Mouse (Mus musculus) ovary, postnatal 36 days (tissue): ENCODE results near the gene Fyb.

Experiments
- DNase-seq: peaks from one replicate; pipeline ENCODE4 v3.0.0; 2022; ENCODE audit warnings: low spot score, mixed read lengths

The Fyb gene

DNA sequence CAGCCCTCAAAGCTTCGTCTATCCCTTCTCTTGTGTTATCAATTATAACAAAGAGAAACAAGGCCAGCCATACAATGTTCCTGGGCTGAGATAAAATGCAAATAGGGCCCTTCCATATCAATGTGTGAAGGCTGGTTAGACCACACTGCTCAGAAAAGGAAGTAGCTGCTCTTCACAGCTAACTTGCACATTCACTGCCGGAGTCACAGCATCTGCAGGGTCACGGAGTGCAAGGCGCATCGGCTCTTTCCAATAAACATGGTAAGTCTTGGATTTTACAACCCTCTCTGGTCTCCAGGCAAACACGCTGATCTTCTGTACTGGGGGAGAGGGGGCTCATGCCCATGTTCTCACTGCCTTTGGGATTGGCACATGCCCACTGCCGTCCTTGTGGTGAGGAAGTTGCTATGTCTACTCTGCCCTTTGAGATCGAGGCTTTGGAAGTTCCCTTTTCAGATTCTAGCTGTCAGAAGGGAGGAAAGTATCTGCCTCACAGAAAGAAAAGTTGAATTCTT, at the start of gene Fyb:
Gene Fyb, plus strand, starts transcription at position 201 of the 515 bp plus-strand sequence.
- DNase-seq = no peak

DNA sequence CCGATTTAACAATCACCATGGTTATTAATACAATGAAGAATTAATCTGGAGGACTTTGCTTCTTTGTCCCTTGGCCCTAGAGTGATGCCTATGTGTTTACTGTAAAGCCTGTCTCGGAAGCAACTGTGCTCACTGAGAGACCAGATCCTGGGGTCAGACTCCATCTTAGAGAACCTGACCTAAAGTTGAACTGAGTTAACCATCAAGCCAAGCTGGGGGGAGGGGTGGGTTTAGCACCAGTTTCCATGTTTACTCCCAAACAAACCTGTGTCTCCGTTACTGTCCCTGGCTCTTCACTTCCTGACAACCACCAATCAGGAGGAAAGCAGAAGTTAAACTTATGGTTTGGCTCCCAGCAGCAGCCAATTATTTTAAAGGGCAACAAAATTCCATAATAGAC, 39.1 kb upstream of the Fyb start:
- no peak for DNase-seq

DNA sequence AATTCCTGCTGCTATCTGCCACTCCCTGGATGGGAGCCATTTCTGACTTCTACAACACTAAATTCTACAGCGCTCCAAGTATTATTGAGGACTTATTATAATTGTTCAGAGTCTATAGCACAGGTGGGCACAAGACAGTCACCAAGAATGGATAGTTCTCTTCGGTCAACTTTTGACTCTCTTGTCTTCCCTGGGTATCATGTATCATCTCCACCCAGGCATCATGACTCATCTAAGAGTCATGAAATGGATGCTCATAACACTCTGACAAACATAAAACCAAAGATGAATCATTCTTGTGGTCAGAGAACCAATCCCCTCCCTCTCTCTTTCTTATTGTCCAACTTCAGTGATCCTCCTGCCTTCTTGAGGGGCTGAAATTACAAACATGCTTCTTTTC, 30.3 kb upstream of the Fyb start:
- no peak for DNase-seq

DNA sequence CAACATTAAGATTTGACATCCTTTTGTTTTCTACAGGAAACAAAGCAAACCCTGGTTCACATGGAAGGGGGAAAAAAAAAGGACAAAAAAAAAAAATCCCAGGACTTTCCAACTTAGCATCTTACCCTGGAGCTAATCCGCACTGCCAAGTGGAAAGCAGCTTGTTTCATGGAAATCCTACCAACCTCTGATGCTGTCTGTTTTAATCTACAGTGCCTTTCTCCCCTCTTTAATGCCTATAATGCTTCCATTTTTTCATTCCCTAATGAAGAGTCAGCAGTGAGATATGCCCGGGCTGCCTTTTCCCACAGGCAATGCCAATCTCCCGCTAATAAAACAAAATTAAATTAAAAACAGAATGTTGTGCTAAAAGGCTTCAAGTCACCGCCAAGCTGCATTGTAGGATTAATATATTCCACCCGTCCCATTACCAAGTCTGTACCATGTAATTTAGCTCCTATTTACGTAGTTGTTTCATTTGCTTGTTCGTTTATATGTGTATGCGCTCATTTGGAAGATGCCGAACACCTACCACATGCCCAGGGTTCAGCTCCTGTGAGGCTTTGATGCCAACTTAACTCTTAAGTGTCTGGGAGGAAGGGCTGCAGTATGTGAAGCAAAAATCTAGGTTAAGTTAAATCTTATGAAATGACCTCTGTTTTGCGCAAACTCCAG, 24.1 kb upstream of the Fyb start:
- DNase-seq = no peak

DNA sequence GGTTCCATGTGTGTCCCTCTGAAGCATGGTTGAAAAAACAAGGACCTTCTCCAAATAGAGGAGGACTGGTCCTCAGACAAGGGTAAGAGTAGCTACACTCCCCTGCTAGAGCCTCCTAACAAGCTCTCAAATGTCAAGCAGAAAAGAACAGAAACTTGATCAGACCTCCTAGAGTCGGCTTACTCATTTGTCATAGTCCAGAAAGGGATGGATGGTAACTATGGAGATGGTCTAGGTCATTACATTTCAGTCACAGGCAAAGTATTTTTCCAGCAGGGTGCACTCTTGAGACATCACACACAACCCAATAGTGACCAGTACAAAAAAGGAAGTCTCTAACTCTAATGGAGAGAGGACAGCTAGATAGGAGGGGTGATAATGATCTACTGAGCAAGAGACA, 21.9 kb upstream of the Fyb start:
- DNase-seq = no peak

DNA sequence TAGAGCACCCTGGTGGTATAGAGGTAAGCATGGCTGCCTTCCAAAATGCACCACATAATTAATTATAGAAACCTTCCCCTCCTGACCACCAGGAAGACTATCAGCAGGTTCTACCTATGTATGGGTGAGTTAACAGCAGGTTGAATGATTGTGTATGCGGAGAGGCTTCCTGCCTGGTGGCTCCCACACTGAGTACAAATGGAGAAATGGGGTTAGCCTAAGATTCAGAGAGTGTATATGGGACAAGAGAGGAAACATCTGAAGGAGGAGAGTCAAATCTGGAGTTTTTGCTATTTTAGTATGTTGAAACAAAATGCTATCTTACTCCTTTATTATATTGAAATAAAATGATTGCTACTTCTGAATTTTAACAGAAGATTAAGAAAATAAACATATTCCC, 5.1 kb upstream of the Fyb start:
- DNase-seq = no peak

DNA sequence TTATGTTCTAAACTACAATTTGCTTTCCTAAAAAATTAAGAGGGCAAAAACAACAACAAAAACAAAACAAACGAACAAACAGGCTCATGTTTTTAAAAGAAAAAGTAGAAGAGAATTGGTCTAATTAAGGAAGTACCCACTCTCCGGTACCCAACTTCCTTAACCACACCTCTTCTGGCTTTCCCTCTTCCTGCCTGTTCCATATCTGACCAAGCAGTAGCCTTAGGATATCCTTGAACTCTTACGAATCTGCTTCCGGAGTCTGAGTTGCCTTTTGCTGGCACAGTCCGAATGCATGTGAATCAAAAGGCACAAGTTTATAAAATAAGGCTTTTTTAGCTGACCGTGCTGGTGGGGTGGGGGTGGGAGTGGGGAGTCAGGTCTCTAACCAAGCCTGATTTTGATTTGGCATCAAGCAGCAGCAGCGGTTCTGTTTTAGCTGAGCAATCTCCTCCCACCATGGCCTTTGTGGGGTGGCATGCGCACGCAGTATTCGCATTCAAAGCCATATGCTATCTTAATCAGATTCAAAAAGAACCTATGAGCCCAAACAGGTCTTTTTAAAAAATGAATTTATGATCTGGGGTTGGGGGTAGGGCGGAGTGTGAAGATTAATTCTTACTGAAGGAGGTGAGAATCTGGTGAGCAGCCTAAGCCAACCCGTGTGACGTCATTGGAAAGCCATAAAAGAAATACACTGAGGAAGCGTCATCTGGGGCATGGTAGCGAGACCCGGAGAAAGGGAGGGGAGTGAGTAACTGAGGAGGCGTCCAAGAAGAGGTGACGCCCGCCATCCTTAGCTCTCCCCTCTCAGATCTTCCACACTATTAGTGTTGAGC, 3.0 kb upstream of the Fyb start:
- DNase-seq = no peak

DNA sequence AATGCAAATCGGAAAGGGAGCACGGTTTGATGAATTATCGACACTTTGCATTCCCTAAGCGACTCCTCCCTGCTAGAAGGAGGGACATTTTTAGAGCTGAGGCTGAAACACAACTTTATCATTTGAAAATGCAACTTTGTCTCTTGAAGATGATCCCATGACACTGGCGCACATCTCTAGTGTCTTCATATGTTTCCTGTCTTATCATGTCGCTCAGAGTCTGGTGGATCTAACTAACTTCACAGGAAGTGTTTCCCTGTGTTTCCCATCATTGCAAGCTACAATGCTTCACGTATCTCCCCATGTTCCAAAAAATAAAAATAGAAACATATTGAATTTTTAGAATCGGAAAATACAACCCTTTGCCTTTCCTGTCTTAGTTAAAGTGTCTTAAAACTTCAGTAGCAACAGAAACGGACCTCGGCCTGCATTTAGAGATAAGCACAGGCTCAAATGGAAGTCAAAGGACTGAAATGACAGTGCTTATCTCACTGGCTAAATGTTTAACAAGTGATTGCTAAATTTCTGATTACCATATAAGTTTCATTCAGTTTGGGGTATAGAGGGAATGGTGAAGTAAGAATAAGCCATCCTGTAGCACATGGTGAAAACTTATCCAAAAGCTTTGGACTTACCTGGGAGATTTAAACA, 2.0 kb upstream of the Fyb start:
- no peak for DNase-seq

DNA sequence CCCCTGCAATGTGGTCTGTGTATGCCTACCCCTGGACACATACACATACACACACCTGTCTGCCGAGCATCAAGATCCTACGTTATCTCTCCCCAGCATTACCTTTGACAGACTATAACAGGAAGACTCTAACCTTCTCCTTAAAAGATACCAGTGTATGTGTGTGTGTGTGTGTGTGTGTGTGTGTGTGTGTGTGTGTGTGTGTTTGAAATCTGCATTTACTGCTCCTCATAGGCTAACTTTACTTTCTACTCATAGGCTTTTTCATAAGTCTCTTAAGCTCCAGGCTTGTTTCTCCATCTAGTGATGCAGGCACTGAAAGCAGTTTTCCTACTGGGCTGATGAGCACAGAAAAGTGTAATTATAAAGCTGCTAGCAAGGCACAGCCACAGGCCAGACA, 2.1 kb downstream of the Fyb start:
- DNase-seq = no peak

DNA sequence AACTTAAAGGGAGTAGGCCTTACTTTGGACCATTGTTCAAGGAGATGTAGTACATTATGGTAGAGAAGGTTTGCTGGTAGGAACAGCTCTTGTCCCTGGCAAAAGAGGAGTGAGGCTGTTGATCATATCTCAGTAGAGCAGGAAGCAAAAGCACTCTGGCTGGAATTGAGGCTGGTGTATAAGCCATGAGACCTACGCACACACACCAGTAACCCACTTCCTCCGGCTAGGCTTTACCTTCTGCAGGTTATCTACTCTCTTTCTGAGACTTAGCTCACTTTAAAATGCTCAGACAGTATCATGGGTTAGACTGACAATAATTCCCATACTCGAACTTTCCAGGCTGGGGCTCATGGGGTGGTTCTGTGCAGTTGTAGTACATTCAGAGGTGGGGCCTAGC, 2.7 kb downstream of the Fyb start:
- no peak for DNase-seq

DNA sequence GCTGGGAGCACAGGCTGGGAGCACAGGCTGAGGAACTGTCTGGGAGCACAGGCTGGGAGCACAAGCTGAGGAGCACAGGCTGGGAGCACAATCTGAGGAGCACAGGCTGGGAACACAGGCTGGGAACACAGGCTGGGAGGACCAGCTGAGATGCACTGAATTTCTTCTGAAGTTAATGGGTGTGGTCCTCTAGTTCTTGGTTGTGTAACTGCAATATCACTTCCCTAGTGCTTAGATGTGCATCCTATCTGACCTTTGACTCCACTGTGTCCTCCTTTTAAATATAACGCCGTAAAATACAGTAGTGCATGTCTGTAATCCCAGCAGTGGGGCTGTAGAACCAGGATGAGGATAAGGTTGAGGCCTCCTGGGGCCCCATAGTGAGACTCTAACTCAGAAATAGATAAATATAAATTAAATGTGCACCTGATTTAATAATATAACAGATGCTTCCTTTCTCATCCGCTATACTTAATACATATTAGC, 11.2 kb downstream of the Fyb start:
- no peak for DNase-seq

DNA sequence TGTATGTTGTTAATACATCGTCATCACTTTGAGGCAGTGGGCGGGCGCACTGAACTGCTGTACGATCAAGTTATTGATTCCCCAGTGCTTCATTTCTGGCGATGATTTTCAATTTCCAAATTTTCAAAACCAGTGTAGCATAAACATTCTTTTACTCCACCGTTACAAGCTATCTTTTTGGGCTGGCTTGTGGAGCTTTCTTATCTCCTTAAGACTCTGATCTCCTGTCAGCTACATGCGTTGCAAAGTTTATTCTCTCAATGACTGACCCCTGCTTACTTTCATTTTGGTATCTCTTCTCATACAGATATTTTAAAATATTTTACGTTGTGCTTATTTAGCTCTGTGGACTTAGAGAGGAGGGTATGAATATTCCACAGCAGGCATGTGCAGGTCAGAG, 11.9 kb downstream of the Fyb start:
- no peak for DNase-seq

DNA sequence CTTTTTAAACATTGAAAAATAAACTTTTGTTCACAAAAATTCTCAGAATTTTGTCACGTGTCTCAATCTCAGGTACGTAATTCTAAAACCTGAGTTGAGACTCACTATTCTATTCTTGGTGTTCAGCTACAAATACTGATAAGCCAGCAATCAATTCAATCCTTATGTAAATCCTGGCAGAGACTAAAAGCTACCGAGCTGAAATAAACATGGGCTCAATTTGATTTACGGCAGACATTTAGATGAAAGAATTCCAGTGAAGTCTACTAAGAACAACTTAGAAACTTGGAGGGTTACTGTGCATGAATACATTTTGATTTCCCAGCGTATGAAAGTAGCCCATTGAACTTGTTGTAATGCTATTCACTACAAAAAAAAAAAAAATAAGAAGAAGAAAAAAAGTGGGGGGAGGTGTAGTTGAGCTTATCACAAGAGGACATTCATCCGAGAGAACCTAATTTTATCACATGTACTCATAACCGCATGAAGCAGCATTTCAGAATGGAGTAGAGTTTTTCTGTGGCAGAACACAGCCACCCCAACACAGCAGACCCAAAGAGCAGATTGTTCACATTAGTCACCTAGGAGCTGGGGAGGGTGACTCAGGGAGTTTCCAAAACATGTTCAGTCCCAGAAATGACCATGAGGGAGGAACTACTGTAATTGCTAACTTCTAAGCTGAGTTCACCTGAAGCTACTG, 17.1 kb downstream of the Fyb start:
- DNase-seq = no peak

DNA sequence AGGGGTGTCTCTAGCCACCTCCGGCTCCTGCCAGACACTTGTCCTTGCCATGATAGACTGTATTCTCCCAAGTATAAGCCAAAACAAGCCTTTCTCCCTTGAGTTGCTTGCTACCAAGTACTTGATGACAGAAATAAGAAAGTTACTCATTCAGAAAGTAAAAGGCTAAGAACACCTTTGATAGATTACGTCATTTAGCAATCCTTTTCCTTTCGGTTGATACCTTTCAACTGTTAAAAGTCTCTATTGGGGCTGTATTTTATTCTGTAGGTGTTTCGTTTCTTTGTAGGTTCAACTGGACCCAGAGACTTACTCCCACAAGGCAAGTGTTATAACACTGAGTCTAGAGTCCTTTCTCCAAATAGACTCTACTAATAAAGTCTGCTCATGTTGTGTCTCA, 26.3 kb downstream of the Fyb start:
- no peak for DNase-seq

DNA sequence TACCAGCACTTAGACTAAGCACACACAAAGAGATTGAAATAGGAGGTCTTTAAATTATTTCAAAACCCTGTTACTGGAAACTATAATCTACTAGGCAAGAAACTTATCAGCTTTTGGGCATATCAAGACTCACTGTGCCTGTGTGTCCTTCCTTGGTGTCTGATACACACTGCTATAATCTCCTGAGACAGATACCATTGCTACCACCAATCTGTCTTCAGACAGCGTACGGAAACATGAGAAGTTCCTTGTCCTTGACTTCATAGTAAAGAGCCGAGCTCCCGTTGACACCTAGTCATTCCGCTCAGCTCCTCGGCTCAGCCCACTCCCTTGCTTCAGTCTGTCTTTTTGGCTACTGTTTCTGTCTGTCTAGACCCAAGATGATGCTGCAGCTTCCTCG, 29.2 kb downstream of the Fyb start:
- DNase-seq = no peak

DNA sequence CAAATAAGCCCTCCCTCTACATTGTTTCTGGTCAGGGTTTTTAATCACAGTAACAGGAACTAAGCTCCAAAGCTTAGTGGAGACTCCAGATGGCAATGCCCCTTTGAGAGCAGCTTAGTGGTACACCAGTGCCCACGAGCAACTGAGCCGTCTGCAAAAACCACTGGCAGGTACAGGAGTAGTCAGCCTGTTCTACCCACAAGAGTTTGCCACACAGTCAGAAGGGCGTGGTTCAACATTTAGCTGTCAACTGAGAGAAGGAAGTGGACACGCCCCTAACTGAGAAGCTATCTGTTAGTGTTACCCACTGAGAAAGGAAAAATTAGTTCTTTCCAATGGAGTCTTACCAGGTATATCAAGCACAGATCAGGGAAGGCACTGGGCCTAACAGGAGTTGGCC, 32.1 kb downstream of the Fyb start:
- DNase-seq = no peak

DNA sequence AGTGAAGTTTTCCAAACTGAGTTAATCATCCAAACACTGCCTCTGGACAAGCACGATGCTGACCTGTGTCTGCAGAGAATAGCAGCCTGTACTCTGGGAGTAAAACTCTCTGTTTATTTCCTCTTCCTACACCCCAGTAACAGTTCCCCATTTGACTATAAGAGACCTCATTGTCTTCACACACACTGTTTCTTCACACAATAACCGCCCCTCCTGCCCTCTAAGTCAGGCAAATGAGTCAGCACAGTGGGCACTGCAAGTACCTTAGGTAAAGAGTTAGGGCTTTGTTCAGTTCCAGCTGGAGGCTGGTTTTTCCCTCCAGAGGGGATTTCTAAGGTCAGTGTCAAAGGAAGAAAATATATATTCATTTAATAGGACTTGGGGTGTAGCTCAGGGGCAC, 32.9 kb downstream of the Fyb start:
- DNase-seq = no peak

DNA sequence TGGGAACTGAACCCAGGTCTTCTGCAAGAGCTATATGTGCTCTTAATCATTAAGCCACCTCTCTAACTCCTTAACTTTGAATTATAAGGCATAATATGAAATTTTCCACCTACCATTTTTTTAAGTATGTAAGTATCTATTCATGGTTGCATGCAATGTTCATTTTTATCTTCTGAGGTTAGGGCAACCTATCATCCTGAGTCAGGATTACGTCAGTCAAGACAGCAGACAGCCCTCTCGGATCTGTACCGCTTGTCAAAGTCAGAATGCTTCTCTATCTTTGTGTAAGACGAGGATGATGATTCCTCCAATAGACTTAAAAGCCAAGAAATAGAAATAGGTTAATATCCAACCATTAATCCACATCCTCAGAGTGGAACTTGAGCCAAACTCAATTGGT, 33.6 kb downstream of the Fyb start:
- DNase-seq = no peak

DNA sequence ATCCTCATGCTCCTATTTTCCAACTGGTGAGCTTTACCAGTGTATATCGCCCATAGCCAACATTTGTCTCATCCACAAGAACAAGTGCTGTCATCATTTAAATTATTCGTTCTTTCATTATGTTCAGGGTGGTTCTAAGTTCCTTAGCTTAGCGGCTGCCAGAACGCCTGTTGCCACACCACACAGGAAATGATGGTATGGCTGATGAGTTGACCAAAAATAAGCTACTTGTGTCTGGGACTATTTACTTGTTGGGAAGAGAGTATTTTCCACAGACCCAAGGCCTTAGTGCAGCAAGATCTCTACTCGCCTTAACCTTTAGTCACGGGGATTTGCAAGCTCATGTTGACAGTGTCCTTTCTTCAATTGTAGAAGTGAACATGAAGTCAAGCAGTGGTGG, 34.3 kb downstream of the Fyb start:
- DNase-seq = no peak

DNA sequence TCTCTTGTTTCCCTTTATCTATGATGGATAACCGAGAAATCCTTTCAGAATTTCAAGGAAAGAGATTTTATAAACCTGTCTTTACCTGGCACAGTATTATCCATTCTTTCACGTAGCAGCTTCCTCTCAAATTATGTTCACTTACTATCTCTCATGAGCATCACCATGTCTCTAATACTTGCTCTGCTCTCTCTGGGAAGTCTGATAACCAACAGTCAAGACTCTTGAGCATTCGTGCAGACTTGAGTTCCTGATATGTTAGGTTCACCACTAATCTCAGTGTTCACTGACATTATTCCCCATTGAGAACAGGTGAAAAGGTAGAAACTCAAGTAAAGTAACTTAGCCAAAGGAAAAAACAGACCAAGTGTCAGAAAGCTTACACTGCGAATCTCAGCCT, 34.9 kb downstream of the Fyb start:
- DNase-seq = no peak

DNA sequence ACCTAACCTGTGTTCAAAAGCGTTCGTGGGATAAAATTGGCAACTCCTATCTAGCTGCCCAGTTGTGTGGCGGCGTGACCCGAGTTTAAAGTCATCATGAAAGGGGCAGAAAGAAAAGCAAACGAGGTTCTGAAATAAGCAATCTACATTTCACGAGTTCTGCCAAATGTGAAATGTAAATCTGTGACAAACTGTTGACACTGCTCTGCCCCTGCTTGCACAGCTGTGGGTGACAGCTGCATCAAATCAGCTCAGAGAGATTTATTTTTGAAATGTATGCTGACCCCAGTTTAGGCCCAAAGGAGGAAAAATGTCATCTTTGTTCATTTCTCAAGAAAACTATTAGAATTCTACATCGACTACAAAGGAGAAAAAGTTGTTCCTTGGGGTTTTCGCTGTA, 36.5 kb downstream of the Fyb start:
- DNase-seq = no peak

DNA sequence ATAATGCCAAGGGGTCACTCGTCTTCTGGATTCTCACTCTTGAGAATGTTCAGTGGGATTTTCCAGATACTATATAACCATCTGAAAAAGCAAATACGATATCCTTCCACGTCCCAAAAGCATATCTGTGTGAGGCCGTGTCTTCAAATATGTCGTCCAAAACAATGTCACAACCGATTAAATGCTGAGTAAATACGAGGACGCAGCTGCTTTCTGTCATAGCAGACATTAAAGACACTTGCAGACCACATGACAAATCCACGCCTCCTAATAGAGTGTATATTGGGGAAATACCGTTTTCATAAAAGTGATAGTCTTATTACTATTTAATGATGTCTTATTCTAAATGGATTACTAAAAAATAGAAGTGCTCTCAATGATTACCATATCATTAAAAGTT, 38.0 kb downstream of the Fyb start:
- no peak for DNase-seq
